Mouse (Mus musculus) spleen, postnatal 14 days (tissue): ENCODE results near the gene Dennd1a.

Experiments used
- DNase-seq, 2 experiments: peaks; one replicate each; pipeline ENCODE4 v3.0.0; 2021 to 2022; ENCODE audit warnings: low spot score in 2 of 2

The Dennd1a gene

GRCm38 (mm10) chr2:38229882-38230281 lies 57.3 kb downstream of the Dennd1a start:
- no peak for DNase-seq

- DNase-seq: no peak
Observed at GRCm38 (mm10) chr2:38223759-38224158, 63.4 kb downstream of the Dennd1a start.

- no peak for DNase-seq
Observed at GRCm38 (mm10) chr2:38221461-38221860, 65.7 kb downstream of the Dennd1a start.

GRCm38 (mm10) chr2:38220687-38221435 lies 66.3 kb downstream of the Dennd1a start:
- no peak for DNase-seq

- DNase-seq: no peak
Observed at GRCm38 (mm10) chr2:38219666-38220065, 67.5 kb downstream of the Dennd1a start.

GRCm38 (mm10) chr2:38213041-38213440 lies 74.1 kb downstream of the Dennd1a start:
- DNase-seq: no peak

GRCm38 (mm10) chr2:38211426-38211825 lies 75.8 kb downstream of the Dennd1a start:
- no peak for DNase-seq

GRCm38 (mm10) chr2:38207752-38208151 lies 79.4 kb downstream of the Dennd1a start:
- DNase-seq: no peak

- DNase-seq: no peak
Observed at GRCm38 (mm10) chr2:38205281-38205680, 81.9 kb downstream of the Dennd1a start.

- no peak for DNase-seq
Observed at GRCm38 (mm10) chr2:38204696-38205095, 82.5 kb downstream of the Dennd1a start.

GRCm38 (mm10) chr2:38198072-38198471 lies 89.1 kb downstream of the Dennd1a start:
- DNase-seq: no peak

- DNase-seq: no peak
Observed at GRCm38 (mm10) chr2:38196199-38197060, 90.8 kb downstream of the Dennd1a start.

GRCm38 (mm10) chr2:38192007-38192406 lies 95.2 kb downstream of the Dennd1a start:
- no peak for DNase-seq

- DNase-seq: no peak
Observed at GRCm38 (mm10) chr2:38191601-38192000, 95.6 kb downstream of the Dennd1a start.

GRCm38 (mm10) chr2:38186438-38186837 lies 100.8 kb downstream of the Dennd1a start:
- DNase-seq: no peak

GRCm38 (mm10) chr2:38184977-38185376 lies 102.2 kb downstream of the Dennd1a start:
- DNase-seq: no peak

- DNase-seq: no peak
Observed at GRCm38 (mm10) chr2:38183881-38184280, 103.3 kb downstream of the Dennd1a start.

GRCm38 (mm10) chr2:38182283-38182682 lies 104.9 kb downstream of the Dennd1a start:
- DNase-seq: no peak

- DNase-seq: no peak
Observed at GRCm38 (mm10) chr2:38177583-38177978, 109.6 kb downstream of the Dennd1a start.

- DNase-seq: no peak
Observed at GRCm38 (mm10) chr2:38176870-38177582, 110.2 kb downstream of the Dennd1a start.

- no peak for DNase-seq
Observed at GRCm38 (mm10) chr2:38175276-38175675, 111.9 kb downstream of the Dennd1a start.

- DNase-seq: no peak
Observed at GRCm38 (mm10) chr2:38168606-38169005, 118.6 kb downstream of the Dennd1a start.
